Mouse (Mus musculus) thymus, adult 2 months (tissue): Measurements from ENCODE around the gene Smtn. TPM values are rescaled to one million over a fixed set of nuclear protein-coding genes. Genes with fewer than 3 reads are reported as not detected.

Experiments
- DNase-seq: peaks from one replicate; pipeline ENCODE4 v3.0.0; 2021
- H3K27ac ChIP-seq: fragments of 200-500 bp; 2 replicates; pipeline ENCODE4 v1.5.1; 2012; ENCODE audit warnings: low read length, control low read depth; ENCODE audit not compliant: control insufficient read depth, insufficient read depth
- H3K27me3 ChIP-seq: fragments of 200-500 bp; 2 replicates; pipeline ENCODE4 v1.6.1; 2012; ENCODE audit warnings: mild to moderate bottlenecking, low read length, moderate library complexity, mixed read lengths; ENCODE audit not compliant: control insufficient read depth, insufficient read depth
- H3K36me3 ChIP-seq: fragments of 200-500 bp; 2 replicates; pipeline ENCODE4 v1.6.1; 2012; ENCODE audit warnings: mild to moderate bottlenecking, low read length, moderate library complexity; ENCODE audit not compliant: control insufficient read depth, insufficient read depth
- H3K4me1 ChIP-seq: fragments of 200-500 bp; replicated peaks from 2 replicates; pipeline ENCODE4 v1.6.1; 2012; ENCODE audit warnings: low read length; ENCODE audit not compliant: control insufficient read depth, insufficient read depth
- H3K4me3 ChIP-seq: fragments of 200-500 bp; 2 replicates; pipeline ENCODE4 v1.5.1; 2012; ENCODE audit warnings: mild to moderate bottlenecking, low read length, control low read depth, moderate library complexity; ENCODE audit not compliant: control insufficient read depth, insufficient read depth
- CTCF ChIP-seq: fragments of 200-500 bp; IDR thresholded peaks from 2 replicates; pipeline ENCODE4 v1.5.1; 2012; ENCODE audit warnings: mild to moderate bottlenecking, control low read depth, low read length, moderate library complexity, borderline replicate concordance; ENCODE audit not compliant: control insufficient read depth, poor library complexity, insufficient read depth; ENCODE audit errors: extremely low read depth
- POLR2A ChIP-seq: fragments of 200-500 bp; IDR thresholded peaks from 2 replicates; pipeline ENCODE4 v1.6.1; 2012; ENCODE audit warnings: mild to moderate bottlenecking, low read length, control low read depth, moderate library complexity; ENCODE audit not compliant: control insufficient read depth, poor library complexity, insufficient read depth; ENCODE audit errors: extremely low read depth
- WGBS: fragments of 180-500 bp; shearing (Covaris S2); methylation state at CpG from one replicate; pipeline ENCODE4 v1.1.7; 2018; 5-methylcytosine and 5-hydroxymethylcytosine counted together
- polyA plus RNA-seq: library from polyadenylated mRNA; depleted of rRNA; stranded (reverse); fragments of >200 nt; gene quantifications from 2 replicates; pipeline ENCODE4 v1.2.3, GENCODE M21; 2012

Gene Smtn
- polyA plus RNA-seq, 1 experiment: 21.2 TPM

DNA sequence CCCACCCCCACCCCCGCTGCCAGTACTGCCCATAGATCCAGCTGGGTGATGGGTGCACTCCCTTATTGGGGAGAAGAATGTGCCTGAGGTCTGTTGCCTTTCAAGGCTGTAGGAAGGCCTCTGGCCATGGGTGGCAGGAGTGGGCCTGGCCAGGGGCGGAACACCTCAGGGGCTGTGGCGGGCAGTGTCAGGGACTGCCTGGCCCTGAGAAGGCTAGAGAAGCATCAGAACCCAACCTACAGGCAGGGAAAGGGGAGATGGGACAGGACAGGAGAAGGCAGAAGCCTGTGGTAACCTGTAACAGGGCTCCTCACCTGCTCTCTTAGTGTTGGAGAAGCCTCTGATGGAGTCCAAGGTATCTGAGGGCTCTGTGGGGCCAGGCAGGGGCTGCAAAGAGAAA lies 9.7 kb downstream of the Smtn start:
- no peak overlapping the region for H3K27ac ChIP-seq
- H3K4me3 ChIP-seq: no peak overlapping the region
- peaks cover 10% of the 10 kb centered on the region; the same call in 1 of the 2 replicates for H3K36me3 ChIP-seq
- no peaks in the 10 kb centered on the region for H3K27me3 ChIP-seq
- 95% methylated on average over 3 of the region's 3 CpGs for WGBS
- DNase-seq: no peak
- TF ChIP-seq POLR2A: no peak
- TF ChIP-seq CTCF: no peak
- H3K4me1 ChIP-seq: peaks cover 1% of the 10 kb centered on the region

DNA sequence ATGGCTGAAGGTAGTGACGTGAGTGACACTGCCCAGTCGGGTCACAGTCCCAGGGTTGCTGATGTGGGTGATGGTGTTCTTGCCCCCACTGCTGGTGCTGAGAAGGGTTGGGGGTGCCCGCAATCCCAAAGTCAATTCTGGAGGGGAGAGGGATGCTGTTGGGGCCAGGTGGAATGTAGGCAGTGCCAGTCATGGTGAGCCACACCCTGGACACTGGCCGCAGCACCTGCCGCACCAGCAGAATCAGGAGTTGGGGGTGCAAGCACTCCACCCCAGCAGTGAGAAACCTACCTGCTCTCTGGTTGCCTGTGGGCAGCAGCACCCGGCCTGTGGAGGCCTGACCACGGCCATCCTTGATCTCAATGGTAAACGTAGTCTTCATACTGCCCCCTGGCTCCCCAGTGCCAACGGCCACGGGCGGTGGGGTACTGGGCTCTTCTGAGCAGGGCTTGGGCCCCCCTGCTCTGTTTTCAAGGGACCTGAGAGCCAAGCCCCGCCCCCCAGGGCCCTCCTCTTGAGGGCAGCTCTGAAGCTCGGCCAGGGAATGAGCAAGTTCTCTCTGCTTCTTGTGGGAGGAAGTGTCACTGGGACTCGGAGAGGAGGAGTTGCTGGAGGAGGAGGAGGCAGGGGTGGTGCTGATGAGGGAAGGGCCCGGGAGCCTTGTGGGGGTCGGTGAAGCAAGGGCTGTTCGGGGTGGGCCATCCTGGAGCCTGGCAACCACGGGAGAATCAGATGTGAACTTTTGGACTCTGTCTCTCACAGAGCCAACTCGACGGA lies 10.7 kb downstream of the Smtn start:
- Histone ChIP-seq H3K4me3 (no peak overlapping the region), H3K4me1 (no peaks in the 10 kb centered on the region), H3K27me3 (no peaks in the 10 kb centered on the region), H3K27ac (no peak overlapping the region), H3K36me3 (peaks cover 10% of the 10 kb centered on the region; the same call in 1 of the 2 replicates)
- TF ChIP-seq POLR2A (no peak), CTCF (no peak)
- DNase-seq: no peak
- WGBS: 91% methylated on average over 20 of the region's 20 CpGs

DNA sequence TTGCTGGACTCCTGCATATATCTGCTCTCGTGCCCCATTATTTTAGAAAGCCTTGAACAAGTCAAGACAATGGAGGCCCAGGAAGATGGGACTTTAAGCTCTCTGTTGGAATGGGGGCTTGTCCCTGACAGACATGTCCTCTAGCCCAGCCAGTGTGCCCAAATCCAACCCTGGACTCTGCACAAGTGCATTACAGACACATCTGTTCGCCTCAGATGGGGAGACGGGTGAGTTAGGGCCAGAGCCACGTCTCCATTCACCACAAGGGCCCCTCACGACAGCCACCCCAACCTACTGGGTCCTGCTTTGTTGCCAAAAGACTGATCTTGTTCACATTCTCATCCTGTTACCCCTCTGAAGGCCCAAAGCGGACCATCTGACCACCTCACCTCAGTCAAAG lies 12.2 kb downstream of the Smtn start:
- Histone ChIP-seq H3K27me3 (no peaks in the 10 kb centered on the region), H3K36me3 (peaks cover 10% of the 10 kb centered on the region; the same call in 1 of the 2 replicates), H3K27ac (no peak overlapping the region), H3K4me1 (no peaks in the 10 kb centered on the region), H3K4me3 (no peak overlapping the region)
- no peak for TF ChIP-seq CTCF
- TF ChIP-seq POLR2A: no peak
- no peak for DNase-seq
- 95% methylated on average over 6 of the region's 6 CpGs for WGBS

DNA sequence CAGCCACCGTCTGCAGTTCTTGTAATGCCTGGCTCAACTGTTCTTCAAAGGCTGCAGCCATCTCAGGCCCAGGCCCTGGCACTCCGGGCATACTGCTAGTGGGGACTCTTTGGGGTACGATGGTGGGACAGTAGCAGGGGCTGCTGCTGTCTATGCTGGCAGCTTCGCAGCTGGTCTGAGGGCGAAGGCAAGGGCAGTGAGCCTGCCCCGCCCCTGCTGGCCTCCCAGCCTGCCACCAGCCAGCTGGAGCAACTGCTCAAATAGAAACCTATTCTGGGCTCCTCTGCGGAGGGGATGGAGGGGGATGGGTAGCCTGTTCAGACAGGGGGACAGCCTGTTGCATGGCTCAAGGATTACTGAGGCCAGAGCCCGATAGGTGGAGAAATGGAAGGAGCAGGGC lies 12.6 kb downstream of the Smtn start:
- Histone ChIP-seq H3K36me3 (peaks cover 10% of the 10 kb centered on the region; the same call in 1 of the 2 replicates), H3K4me1 (no peaks in the 10 kb centered on the region), H3K4me3 (no peak overlapping the region), H3K27me3 (no peaks in the 10 kb centered on the region), H3K27ac (no peak overlapping the region)
- no peak for DNase-seq
- TF ChIP-seq POLR2A (no peak), CTCF (no peak)
- WGBS: 94% methylated on average over 8 of the region's 8 CpGs

DNA sequence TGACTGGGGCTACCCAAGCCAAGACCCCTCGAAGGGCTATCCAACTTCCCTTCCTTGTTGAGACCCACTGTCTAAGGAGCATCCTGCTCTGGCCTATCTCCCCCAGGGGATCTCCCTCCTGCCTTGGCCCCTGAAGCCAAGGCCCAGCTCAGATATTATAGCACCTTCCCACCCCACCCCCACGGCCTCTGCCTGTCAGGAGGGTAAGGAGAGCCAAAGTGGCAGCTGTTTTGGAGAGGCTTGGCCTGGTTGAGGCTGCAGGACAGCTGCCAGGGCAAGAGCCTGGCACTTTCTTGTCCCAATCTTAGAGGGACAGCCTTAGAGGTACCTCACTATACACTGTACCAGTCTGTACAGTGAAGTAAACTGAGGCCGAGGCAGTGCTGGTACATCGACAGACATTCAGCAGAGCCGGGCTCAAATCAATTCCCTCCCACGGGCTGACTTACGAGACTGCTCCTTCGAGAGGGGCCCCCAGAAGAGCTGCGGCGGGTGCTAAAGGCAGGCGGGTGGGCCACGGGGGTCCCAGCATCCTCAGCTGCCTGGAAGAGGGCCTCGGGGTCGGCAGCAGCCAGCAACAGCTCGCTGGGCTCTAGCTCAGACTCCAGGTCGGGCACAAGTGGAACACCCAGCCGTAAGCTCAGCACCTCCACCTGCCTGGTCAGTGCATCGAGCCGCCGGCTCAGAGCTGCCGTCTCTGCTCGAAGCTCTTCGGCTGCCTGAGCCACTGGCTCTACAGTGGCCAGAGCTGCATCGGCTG lies 13.3 kb downstream of the Smtn start:
- TF ChIP-seq CTCF: no peak
- no peak for TF ChIP-seq POLR2A
- Histone ChIP-seq H3K4me3 (no peak overlapping the region), H3K36me3 (peaks cover 10% of the 10 kb centered on the region; the same call in 1 of the 2 replicates), H3K27me3 (no peaks in the 10 kb centered on the region), H3K4me1 (no peaks in the 10 kb centered on the region), H3K27ac (no peak overlapping the region)
- WGBS: 98% methylated on average over 24 of the region's 24 CpGs
- DNase-seq: no peak

DNA sequence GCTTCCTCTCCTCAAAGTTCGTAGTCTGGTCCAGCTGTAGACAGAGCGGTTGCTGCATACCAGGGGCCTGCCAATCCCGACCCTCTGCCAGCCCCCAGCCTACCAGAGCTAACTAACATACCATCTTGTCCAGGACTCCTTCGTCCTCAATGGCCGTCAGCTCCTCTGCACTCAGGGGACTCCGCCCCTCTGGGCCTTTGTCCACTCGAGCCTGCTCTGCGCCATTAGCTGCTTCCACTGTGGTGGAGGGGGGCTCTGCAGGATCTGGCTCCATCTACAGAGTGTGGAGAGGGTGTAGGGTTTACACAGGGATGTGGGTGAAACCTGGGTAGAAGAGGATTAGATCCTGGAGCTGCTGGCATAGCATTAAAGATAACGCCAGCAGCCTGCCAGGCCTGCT lies 14.2 kb downstream of the Smtn start:
- Histone ChIP-seq H3K27ac (no peak overlapping the region), H3K27me3 (no peaks in the 10 kb centered on the region), H3K4me1 (no peaks in the 10 kb centered on the region), H3K4me3 (no peak overlapping the region), H3K36me3 (peaks cover 10% of the 10 kb centered on the region; the same call in 1 of the 2 replicates)
- no peak for DNase-seq
- WGBS: 96% methylated on average over 9 of the region's 9 CpGs
- TF ChIP-seq CTCF (no peak), POLR2A (no peak)

DNA sequence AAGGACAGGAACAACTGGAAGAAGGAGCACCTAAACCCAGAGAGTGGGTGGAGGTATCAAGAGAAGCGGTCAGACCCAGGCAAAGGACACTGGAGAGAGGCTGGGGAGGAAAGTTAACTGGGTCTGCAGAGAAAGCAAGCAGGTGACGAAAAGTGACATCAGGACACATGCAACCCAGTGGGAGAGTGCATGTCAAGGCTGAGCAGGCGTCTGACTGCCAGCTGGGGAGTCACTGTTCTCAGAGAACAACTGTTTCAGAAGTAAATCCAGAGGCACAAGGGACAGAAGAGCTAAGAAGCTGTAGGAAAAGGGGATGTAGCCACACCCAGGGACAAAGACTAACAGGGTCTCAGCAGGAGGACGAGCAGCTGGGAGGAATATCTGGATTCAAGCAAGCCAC lies 14.9 kb downstream of the Smtn start:
- DNase-seq: no peak
- Histone ChIP-seq H3K36me3 (peaks cover 10% of the 10 kb centered on the region; the same call in 1 of the 2 replicates), H3K4me3 (no peak overlapping the region), H3K4me1 (no peaks in the 10 kb centered on the region), H3K27me3 (no peaks in the 10 kb centered on the region), H3K27ac (no peak overlapping the region)
- TF ChIP-seq POLR2A (no peak), CTCF (no peak)
- WGBS: 97% methylated on average over 4 of the region's 4 CpGs
